ENCODE assay signal across 18 mouse cellular contexts in the genomic region with DNA sequence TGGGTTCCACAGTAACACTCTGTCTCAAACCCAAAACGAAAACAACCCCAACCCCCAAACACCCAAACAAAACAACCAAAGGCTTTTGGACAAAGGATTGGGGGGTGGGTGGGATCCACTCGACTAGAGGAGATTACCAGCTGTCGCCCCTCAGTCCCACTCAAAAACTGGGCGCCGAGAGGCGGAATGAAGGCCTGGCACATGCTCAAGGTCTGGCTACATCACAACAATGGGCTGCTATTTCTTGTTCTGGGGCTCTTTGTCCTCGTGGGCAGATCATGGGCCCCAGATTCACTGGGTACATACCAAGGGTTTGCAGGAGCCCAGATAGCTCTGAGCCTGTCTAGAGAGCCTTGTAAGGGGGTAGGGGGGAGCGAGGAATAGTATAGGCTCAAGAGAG. TPM values are rescaled to one million over a fixed set of nuclear protein-coding genes. Genes with fewer than 3 reads are reported as not detected.
A peak's percentile ranks its signal among the peaks of the same experiment; 100 is the strongest.
DNase-seq lines count a peak whose midpoint lies in the region; ATAC-seq and TF ChIP-seq lines count a peak whose summit lies in the region.
"Had no signal": no experiment of that assay in that cellular context is flagged by ENCODE, and none has a peak within 500 bp of the region (broad histone marks: within the 10 kb centered on the region; RNA-seq: fewer than 3 reads in every experiment).

No protein-coding gene starts in this region.

- no peak for TF ChIP-seq POLR2A in brain, embryonic 14.5 days (IDR thresholded peaks at IDR 0.05; ENCODE audit: borderline replicate concordance, extremely low read depth, insufficient read depth, insufficient read length, poor library complexity, severe bottlenecking)

- 64% methylated on average over 8 of the region's 8 CpGs for WGBS in lung, embryonic 16.5 days
- WGBS in midbrain, embryonic 10.5 days: 77% methylated on average over 8 of the region's 8 CpGs
- 62% methylated on average over 8 of the region's 8 CpGs for WGBS in midbrain, embryonic 14.5 days

- no peak overlapping the region for H3K9ac ChIP-seq in lung, embryonic 16.5 days (ENCODE audit: low read length)
- H3K9ac ChIP-seq in midbrain, embryonic 14.5 days (replicated peaks; ENCODE audit: low read length): no peak overlapping the region
- H3K9ac ChIP-seq: heart, embryonic 12.5 days had no signal

- no peak for DNase-seq in lung, postnatal 36 days
- no peak for DNase-seq in midbrain, embryonic 10.5 days (ENCODE audit: low spot score)
- DNase-seq in midbrain, embryonic 14.5 days: no peak
- peak; percentile 19 for DNase-seq in Muller cell, postnatal 12 days (ENCODE audit: inconsistent ontology term)
- DNase-seq in brain, embryonic 14.5 days (ENCODE audit: low read depth): peak; percentile 33
- DNase-seq in adrenal gland, postnatal 4 days (ENCODE audit: low spot score in 2 of 2): no peak
- DNase-seq: adrenal gland, postnatal 10 days; cerebellum, adult 2 months; cerebellum, postnatal 10 days; gastrocnemius, adult 2 months; gastrocnemius, postnatal 25 days had no signal

- H3K4me3 ChIP-seq in lung, embryonic 16.5 days (ENCODE audit: low read length): no peak overlapping the region
- H3K4me3 ChIP-seq in midbrain, embryonic 10.5 days: no peak overlapping the region
- no peak overlapping the region for H3K4me3 ChIP-seq in midbrain, embryonic 14.5 days (replicated peaks; ENCODE audit: low read depth, low read length)
- H3K4me3 ChIP-seq: embryonic facial prominence, embryonic 10.5 days; gastrocnemius, adult 2 months; heart, embryonic 12.5 days had no signal

- no peaks in the 10 kb centered on the region for H3K9me3 ChIP-seq in lung, embryonic 16.5 days (ENCODE audit: control insufficient read depth, low read length)
- no peaks in the 10 kb centered on the region for H3K9me3 ChIP-seq in midbrain, embryonic 10.5 days (replicated peaks)
- H3K9me3 ChIP-seq in midbrain, embryonic 14.5 days (ENCODE audit: control insufficient read depth, low read length): no peaks in the 10 kb centered on the region
- H3K9me3 ChIP-seq: embryonic facial prominence, embryonic 10.5 days; G1E; heart, embryonic 12.5 days had no signal

- H3K27me3 ChIP-seq in lung, embryonic 16.5 days (ENCODE audit: control insufficient read depth, insufficient read depth, low read depth, low read length): no peaks in the 10 kb centered on the region
- H3K27me3 ChIP-seq in midbrain, embryonic 10.5 days (ENCODE audit: low read depth, poor library complexity, severe bottlenecking): no peaks in the 10 kb centered on the region
- no peaks in the 10 kb centered on the region for H3K27me3 ChIP-seq in midbrain, embryonic 14.5 days (ENCODE audit: control insufficient read depth, insufficient read depth, low read length)
- H3K27me3 ChIP-seq: heart, embryonic 12.5 days had no signal

- peaks cover 3% of the 10 kb centered on the region; the same call in 1 of the 2 replicates for H3K4me1 ChIP-seq in lung, embryonic 16.5 days (replicated peaks; ENCODE audit: control insufficient read depth, insufficient read depth, low read length)
- peaks cover 29% of the 10 kb centered on the region for H3K4me1 ChIP-seq in midbrain, embryonic 10.5 days
- H3K4me1 ChIP-seq in midbrain, embryonic 14.5 days (ENCODE audit: control insufficient read depth, insufficient read depth, low read length): 0 out of 2 replicates have a peak, but pooled peaks cover 5% of the 10 kb centered on the region

- no peak overlapping the region for H3K27ac ChIP-seq in lung, embryonic 16.5 days (ENCODE audit: low read length)
- 0 out of 2 replicates have a peak overlapping the region, but pooled peaks have one; percentile 18 for H3K27ac ChIP-seq in midbrain, embryonic 10.5 days (replicated peaks)
- no peak overlapping the region for H3K27ac ChIP-seq in midbrain, embryonic 14.5 days (replicated peaks; ENCODE audit: low read depth, low read length)
- H3K27ac ChIP-seq: embryonic facial prominence, embryonic 10.5 days; gastrocnemius, adult 2 months had no signal

- TF ChIP-seq CTCF in brain, embryonic 14.5 days (IDR thresholded peaks at IDR 0.05; ENCODE audit: borderline replicate concordance, extremely low read depth, insufficient read depth, insufficient read length): no peak

- no peak overlapping the region for H3K4me2 ChIP-seq in lung, embryonic 16.5 days (ENCODE audit: low read depth, low read length)
- H3K4me2 ChIP-seq in midbrain, embryonic 14.5 days (ENCODE audit: low read length): no peak overlapping the region
- H3K4me2 ChIP-seq: heart, embryonic 12.5 days had no signal

- ATAC-seq in lung, embryonic 16.5 days (ENCODE audit: low read depth): peak; percentile 51; the same call in 1 of the 2 replicates
- no peak for ATAC-seq in midbrain, embryonic 14.5 days (ENCODE audit: low FRiP score, low TSS enrichment)
- ATAC-seq: forebrain, embryonic 14.5 days; hindbrain, embryonic 16.5 days had no signal

- H3K36me3 ChIP-seq in lung, embryonic 16.5 days (ENCODE audit: control insufficient read depth, insufficient read depth, low read length): no peaks in the 10 kb centered on the region
- no peaks in the 10 kb centered on the region for H3K36me3 ChIP-seq in midbrain, embryonic 10.5 days
- H3K36me3 ChIP-seq in midbrain, embryonic 14.5 days (ENCODE audit: control insufficient read depth, insufficient read depth, low read length): no peaks in the 10 kb centered on the region
- H3K36me3 ChIP-seq: embryonic facial prominence, embryonic 10.5 days; G1E; heart, embryonic 12.5 days had no signal

RNA-seq across cellular contexts. Expression of a gene that starts 19.6 kb away (rescaled TPM):
- 0.41 and 0.67 TPM in 2 replicates for polyA plus RNA-seq in lung, embryonic 16.5 days (2015; fragmentation: Nextera tagmentation; extraction: Ambion mirVana)
- polyA plus RNA-seq in midbrain, embryonic 10.5 days (2016; fragmentation: Nextera tagmentation; extraction: Ambion mirVana): 0.53 and 0.62 TPM in 2 replicates
- 2.8 and 2.9 TPM in 2 replicates for polyA plus RNA-seq in midbrain, embryonic 14.5 days (2014; fragmentation: Nextera tagmentation; extraction: Ambion mirVana)
- 4.4 and 7.3 TPM in 2 replicates for polyA plus RNA-seq in brain, embryonic 14.5 days (2012; rRNA removed)
- total RNA-seq in adrenal gland, postnatal 4 days (2021): 1 to 10 TPM; 3.5 to 3.6 TPM
- total RNA-seq: G1E; granulocyte monocyte progenitor cell, adult 5-6 weeks had no signal
- polyA plus RNA-seq: G1E had no signal

Comparison
In these comparisons a context has a peak if more than half of its experiments do, and no peak if none do; other contexts are left out.
1. DNase-seq: peak in Muller cell, postnatal 12 days (single experiment) and brain, embryonic 14.5 days (single experiment); none in lung, postnatal 36 days (single experiment), midbrain, embryonic 10.5 days (single experiment), midbrain, embryonic 14.5 days (single experiment) and adrenal gland, postnatal 4 days (0 of 2).